Mouse (Mus musculus) adrenal gland, postnatal 4 days (tissue): ENCODE measurements around the gene Trappc1. TPM values are rescaled to one million over a fixed set of nuclear protein-coding genes. Genes with fewer than 3 reads are reported as not detected.
"Not testable (repeated sequence)": the region's sequence is repeated elsewhere in the genome, so short reads cannot be mapped to it uniquely, and the experiment has no call there.

Source experiments
- DNase-seq, 2 experiments: peaks; one replicate each; pipeline ENCODE4 v3.0.0; 2021 to 2022; ENCODE audit warnings: low spot score in 2 of 2, mixed read lengths in 2 of 2
- long read RNA-seq, 2 experiments: library from polyadenylated mRNA; stranded (forward); transcript quantifications; one replicate each; pipeline ENCODE4 v2.0.0; 2021
- total RNA-seq, 2 experiments: library from RNA; stranded (reverse); gene quantifications; 2 replicates each; pipeline ENCODE4 v1.2.3; 2021

Gene Trappc1
- total RNA-seq, result 10 to 100 TPM; 80.3 to 82.5 TPM
- long read RNA-seq, experiment 1, transcript Trappc1-203 (5 exons, 751 nt), result major isoform, 42 of 85 reads
- long read RNA-seq, experiment 1, transcript Trappc1-202 (4 exons, 759 nt), result minor isoform, 31 of 85 reads
- long read RNA-seq, experiment 1, partial matches to known transcripts, result 10 of 85 reads
- long read RNA-seq, experiment 1, other reads (novel, unspliced or antisense), result 2 of 85 reads
- long read RNA-seq, experiment 2, transcript Trappc1-202 (4 exons, 759 nt), result minor isoform, 19 of 67 reads
- long read RNA-seq, experiment 2, transcript Trappc1-203 (5 exons, 751 nt), result major isoform, 37 of 67 reads
- long read RNA-seq, experiment 2, partial matches to known transcripts, result 3 of 67 reads
- long read RNA-seq, experiment 2, other reads (novel, unspliced or antisense), result 8 of 67 reads

DNA sequence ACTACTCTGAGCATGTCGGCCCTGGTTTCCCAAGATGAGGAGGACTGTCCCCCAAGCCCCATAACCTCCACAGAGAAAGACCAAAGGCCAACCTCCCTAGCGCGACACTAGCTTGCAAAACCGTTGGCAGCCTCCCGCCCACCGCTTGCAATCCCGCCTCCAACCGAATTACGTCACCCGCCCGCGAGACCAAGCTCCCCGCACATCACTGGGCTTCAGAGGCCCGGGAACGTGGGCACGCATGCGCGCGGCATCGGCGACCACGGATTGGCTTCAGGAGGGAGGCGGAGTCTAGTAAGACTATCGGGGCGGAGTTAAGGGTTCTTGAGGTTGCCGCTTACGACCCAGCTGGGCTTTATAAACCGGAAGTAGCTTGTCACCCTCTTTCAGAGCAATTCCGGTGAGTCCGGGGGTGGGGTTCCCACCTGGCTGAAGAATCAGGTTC, at the start of gene Trappc1, which contains the start of gene Cntrob:
Gene Trappc1, plus strand, starts transcription at position 314 of the 445 bp plus-strand sequence.
Gene Cntrob, minus strand, starts transcription at position 109 of the 445 bp plus-strand sequence.
- peak; percentile 97 for DNase-seq

DNA sequence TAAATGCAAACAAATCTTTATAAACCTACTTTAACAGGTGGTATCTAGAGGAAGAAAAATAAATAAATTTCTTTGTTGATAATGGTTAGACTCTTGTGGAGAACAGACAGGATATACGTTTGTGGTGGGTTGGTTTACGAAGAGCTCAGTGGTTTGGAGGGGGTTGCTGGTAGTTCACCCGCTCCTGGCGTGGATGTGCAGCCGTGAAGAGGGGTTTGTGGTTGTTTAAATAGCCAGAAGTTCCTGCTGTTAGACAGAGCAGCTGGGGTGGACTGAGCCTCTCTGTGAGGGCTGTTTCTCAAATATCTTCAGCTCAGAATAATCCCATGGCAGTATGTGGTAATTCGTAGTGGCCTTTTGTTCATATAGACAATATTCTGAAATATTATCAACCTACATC, 48.1 kb upstream of the Trappc1 start:
- DNase-seq, result no peak

GRCm38 (mm10) chr11:69276081-69276480, 47.7 kb upstream of the Trappc1 start:
- no peak for DNase-seq

DNA sequence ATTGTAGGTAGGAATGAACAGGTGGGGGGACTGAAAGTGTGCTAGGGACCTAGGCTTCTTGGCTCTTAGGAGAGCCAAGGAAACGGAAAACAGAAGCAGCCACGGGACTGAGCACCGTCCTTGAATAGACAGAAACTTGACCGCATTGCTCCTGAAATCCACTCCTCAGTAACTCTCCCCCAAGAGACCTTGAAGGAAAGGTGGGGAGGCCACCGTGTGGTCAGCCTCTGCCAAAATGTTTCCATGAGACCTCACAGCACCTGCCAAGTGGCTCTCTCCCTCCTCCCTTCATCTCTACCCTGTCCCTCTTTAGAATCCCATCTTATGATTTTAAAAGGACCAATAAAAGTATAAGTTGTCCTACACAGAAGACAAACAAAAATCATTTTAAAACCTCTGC, 46.5 kb upstream of the Trappc1 start:
- DNase-seq, result no peak

GRCm38 (mm10) chr11:69291111-69291510, 32.7 kb upstream of the Trappc1 start:
- no peak for DNase-seq

DNA sequence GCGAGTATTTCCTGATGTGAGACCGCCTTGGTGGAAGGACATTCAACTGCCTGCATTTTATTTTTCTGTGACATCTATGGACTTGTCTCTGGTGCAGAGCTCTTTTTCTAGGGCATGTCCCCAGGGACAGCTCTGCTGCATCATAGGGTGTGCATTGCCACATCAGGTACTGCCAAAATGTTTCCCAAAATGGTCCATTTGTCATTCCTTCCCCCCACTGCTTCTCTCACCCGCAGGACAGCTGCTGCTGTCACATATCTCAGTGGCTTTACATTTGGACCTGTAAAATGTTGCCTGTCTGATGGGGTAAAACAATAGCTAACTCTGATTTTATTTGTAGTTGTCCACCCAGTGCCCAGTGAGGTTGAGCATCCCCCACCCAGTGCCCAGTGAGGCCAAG, 28.5 kb upstream of the Trappc1 start:
- no peak for DNase-seq

GRCm38 (mm10) chr11:69297799-69298198, 26.0 kb upstream of the Trappc1 start:
- DNase-seq, result no peak

- DNase-seq, result no peak
Measured at GRCm38 (mm10) chr11:69298231-69298630, 25.5 kb upstream of the Trappc1 start.

GRCm38 (mm10) chr11:69302817-69303216, 21.0 kb upstream of the Trappc1 start:
- DNase-seq, result no peak

DNA sequence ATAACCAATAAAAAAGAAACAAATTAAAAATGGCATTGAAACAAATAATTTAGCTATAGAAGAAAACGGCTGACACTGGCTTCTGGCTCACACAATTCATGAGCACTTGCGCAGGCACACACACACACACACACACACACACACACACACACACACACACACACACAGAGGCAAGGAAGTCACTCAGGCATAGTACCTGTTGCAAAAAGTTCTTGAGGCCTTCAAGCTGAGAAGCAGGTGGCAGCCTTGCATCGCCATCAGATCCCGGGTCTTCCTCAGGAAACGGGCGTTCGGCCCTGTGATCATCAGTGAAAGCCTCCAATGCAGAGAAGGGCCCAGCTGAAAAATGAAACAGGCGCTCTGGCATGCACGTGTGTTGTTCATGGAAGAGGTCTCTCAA, 18.5 kb upstream of the Trappc1 start:
- no peak for DNase-seq

DNA sequence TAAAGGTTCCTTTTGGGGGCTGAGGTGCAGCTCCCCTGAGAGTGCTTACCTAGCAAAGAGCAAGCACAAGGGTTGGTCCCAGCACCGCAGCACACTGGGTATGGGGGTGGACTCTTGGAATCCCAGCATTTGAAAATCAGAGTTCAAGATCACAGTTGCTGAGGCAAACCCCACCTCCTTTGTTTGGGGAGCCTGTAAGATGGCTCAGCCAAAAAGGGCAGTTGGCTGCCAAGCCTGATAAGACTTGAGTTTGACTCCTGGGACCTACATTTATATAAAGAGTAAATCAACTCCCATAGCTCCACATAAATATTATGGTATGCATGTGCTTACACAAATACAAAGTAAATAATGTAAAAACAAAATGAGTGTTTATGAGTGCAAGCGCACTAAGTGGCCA, 17.7 kb upstream of the Trappc1 start:
- no peak for DNase-seq

DNA sequence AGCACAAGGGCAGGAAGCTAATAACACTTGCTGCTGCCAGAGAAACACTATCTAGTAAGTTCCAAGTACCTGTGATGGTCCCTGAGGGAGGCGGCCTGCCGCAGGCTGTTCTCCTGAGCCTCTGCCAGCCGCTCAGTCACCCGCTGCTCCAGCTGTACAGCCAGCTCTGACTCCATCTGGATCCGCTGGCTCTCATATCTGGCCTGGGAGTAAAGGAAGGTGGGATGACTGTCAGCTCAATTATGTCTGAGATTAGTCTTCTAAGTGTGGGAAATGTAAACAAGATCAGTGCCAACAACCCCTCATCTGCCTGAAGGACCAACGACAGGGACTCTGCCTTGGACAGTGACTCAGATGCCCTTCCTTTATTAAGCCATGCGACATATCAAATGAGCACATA, 12.5 kb upstream of the Trappc1 start:
- no peak for DNase-seq

DNA sequence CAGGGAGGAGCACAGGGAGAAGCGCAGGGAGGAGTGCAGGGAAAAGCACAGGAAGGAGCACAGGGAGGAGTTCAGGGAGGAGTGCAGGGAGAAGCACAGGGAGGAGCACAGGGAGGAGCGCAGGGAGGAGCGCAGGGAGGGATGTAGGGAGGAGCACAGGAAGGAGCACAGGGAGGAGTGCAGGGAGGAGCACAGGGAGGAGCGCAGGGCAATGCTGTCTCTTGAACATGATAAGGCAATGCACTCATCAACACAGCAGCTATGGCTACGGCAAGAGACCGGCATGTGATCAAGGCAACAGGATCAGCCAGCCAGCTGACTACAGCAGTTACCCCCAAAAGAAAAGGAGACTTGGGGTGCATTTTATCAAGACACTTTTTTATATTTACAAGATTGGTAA, 7.4 kb upstream of the Trappc1 start:
- DNase-seq, result no peak

- DNase-seq, result not testable (repeated sequence)
Measured at GRCm38 (mm10) chr11:69318000-69318399, 5.8 kb upstream of the Trappc1 start.

DNA sequence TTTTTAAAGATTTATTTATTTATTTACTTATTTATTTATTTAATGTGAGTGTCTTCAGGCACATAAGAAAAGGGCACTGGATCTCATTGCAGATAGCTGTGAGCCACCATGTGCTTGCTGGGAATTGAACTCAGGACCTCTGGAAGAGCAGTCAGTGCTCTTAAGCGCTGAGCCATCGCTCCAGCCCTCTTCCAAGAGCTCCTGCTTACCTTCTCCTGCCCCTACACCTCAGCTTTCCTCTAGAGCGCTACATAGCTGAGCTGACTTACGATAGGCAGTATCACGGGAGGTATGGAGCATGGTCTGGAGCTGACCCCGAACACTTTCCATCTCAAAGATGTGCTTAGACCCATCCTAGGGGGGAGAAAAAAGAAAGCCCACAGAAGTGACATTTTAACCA, 2.2 kb upstream of the Trappc1 start:
- no peak for DNase-seq

- no peak for DNase-seq
Measured at GRCm38 (mm10) chr11:69322010-69322409, 1.8 kb upstream of the Trappc1 start.

- DNase-seq, result no peak
Measured at GRCm38 (mm10) chr11:69322693-69323471, 898 bp upstream of the Trappc1 start.

- DNase-seq, result no peak
Measured at GRCm38 (mm10) chr11:69324749-69325148, 969 bp downstream of the Trappc1 start.

- DNase-seq, result peak in 1 of 2 experiments; percentile 58
Measured at GRCm38 (mm10) chr11:69325628-69326407, 2.0 kb downstream of the Trappc1 start, which contains the start of gene Kcnab3. Gene Kcnab3 (plus strand): TSS chr11:69326258.

- DNase-seq, result no peak
Measured at GRCm38 (mm10) chr11:69326408-69327156, 2.8 kb downstream of the Trappc1 start.

GRCm38 (mm10) chr11:69327157-69327442, 3.3 kb downstream of the Trappc1 start:
- DNase-seq, result no peak
